Mouse (Mus musculus) heart, adult 2 months (tissue): Measurements from ENCODE around the gene Tspan4. TPM values are rescaled to one million over a fixed set of nuclear protein-coding genes. Genes with fewer than 3 reads are reported as not detected.

Source experiments
- DNase-seq, 2 experiments: peaks; one replicate each; pipeline ENCODE4 v3.0.0; 2021
- H3K27ac ChIP-seq: fragments of 200-600 bp; 2 replicates; pipeline ENCODE4 v1.8.1; 2022
- H3K27me3 ChIP-seq: fragments of 200-500 bp; 2 replicates; pipeline ENCODE4 v1.6.1; 2012; ENCODE audit warnings: mild to moderate bottlenecking, low read length, inconsistent platforms, mixed read lengths; ENCODE audit not compliant: control insufficient read depth, insufficient read depth
- H3K36me3 ChIP-seq: fragments of 200-500 bp; 2 replicates; pipeline ENCODE4 v1.6.1; 2012; ENCODE audit warnings: low read length, inconsistent platforms; ENCODE audit not compliant: control insufficient read depth, insufficient read depth
- H3K4me1 ChIP-seq: fragments of 200-500 bp; 2 replicates; pipeline ENCODE4 v1.6.1; 2011; ENCODE audit warnings: low read length; ENCODE audit not compliant: control insufficient read depth, insufficient read depth
- H3K4me3 ChIP-seq: fragments of 200-600 bp; 2 replicates; pipeline ENCODE4 v1.8.1; 2022
- H3K79me2 ChIP-seq: fragments of 200-500 bp; replicated peaks from 2 replicates; pipeline ENCODE4 v1.6.1; 2012; ENCODE audit warnings: mild to moderate bottlenecking, inconsistent platforms, low read length, moderate library complexity, mixed read lengths; ENCODE audit not compliant: control insufficient read depth, insufficient read depth
- H3K9ac ChIP-seq: fragments of 200-500 bp; 2 replicates; pipeline ENCODE4 v1.6.1; 2012; ENCODE audit warnings: low read depth, mild to moderate bottlenecking, control low read depth, inconsistent platforms, low read length, mixed read lengths
- CTCF ChIP-seq: fragments of 200-600 bp; IDR thresholded peaks from 2 replicates; pipeline ENCODE4 v1.8.1; 2022; ENCODE audit warnings: antibody characterized with exemption, mild to moderate bottlenecking, moderate library complexity
- EP300 ChIP-seq: fragments of 200-500 bp; IDR thresholded peaks from 2 replicates; pipeline ENCODE4 v1.6.1; 2011; ENCODE audit warnings: low read depth, low read length, control low read depth; ENCODE audit not compliant: insufficient read depth
- POLR2A ChIP-seq: fragments of 200-500 bp; IDR thresholded peaks from 2 replicates; pipeline ENCODE4 v1.6.1; 2011; ENCODE audit warnings: mild to moderate bottlenecking, low read depth, low read length, control low read depth; ENCODE audit not compliant: insufficient read depth
- WGBS: fragments of 180-500 bp; shearing (Covaris S2); methylation state at CpG from one replicate; pipeline ENCODE4 v1.1.7; 2018; 5-methylcytosine and 5-hydroxymethylcytosine counted together
- intact Hi-C: fragments of 180-260 bp; cut with DNase I; formaldehyde crosslinking; loops from one replicate; pipeline ENCODE4 v1.15.1; 2025
- polyA plus RNA-seq: library from polyadenylated mRNA; depleted of rRNA; stranded (reverse); fragments of >200 nt; gene quantifications from 2 replicates; pipeline ENCODE4 v1.2.3, GENCODE M21; 2012
- total RNA-seq, 2 experiments: library from RNA; stranded (reverse); gene quantifications; 2 replicates each; pipeline ENCODE4 v1.2.3; 2021

The Tspan4 gene
- total and polyA plus RNA-seq, 3 experiments: 17.1 to 77.5 (median 40.0) TPM

- DNase-seq: peak in 1 of 2 experiments; percentile 72
- Histone ChIP-seq H3K9ac (peak overlapping the region; percentile 88), H3K79me2 (no peaks in the 10 kb centered on the region; the same call in 1 of the 2 replicates), H3K27ac (peak overlapping the region; percentile 97), H3K36me3 (peaks cover 5% of the 10 kb centered on the region; the same call in 1 of the 2 replicates), H3K4me3 (peak overlapping the region; percentile 83), H3K4me1 (peaks cover 29% of the 10 kb centered on the region), H3K27me3 (no peaks in the 10 kb centered on the region)
- 1% methylated on average over 59 of the region's 59 CpGs for WGBS
- TF ChIP-seq CTCF (peak; percentile 61), EP300 (no peak), POLR2A (no peak; the same call in none of the 2 replicates)
- intact Hi-C loops: no loop called here
These were observed 13.3 kb upstream of the Tspan4 start for GRCm38 (mm10) chr7:141461521-141462332.

GRCm38 (mm10) chr7:141462333-141462821 lies 12.7 kb upstream of the Tspan4 start:
- Histone ChIP-seq H3K79me2 (no peaks in the 10 kb centered on the region; the same call in 1 of the 2 replicates), H3K9ac (peak overlapping the region; percentile 88), H3K36me3 (peaks cover 5% of the 10 kb centered on the region; the same call in 1 of the 2 replicates), H3K4me3 (peak overlapping the region; percentile 83), H3K4me1 (peaks cover 27% of the 10 kb centered on the region), H3K27me3 (no peaks in the 10 kb centered on the region), H3K27ac (peak overlapping the region; percentile 97)
- peak in 1 of 2 experiments; percentile 63 for DNase-seq
- 16% methylated on average over 5 of the region's 5 CpGs for WGBS
- intact Hi-C loops: no loop called here
- TF ChIP-seq POLR2A (no peak), EP300 (no peak), CTCF (no peak)

GRCm38 (mm10) chr7:141463824-141464602 lies 11.0 kb upstream of the Tspan4 start:
- Histone ChIP-seq H3K9ac (peak overlapping the region; percentile 75), H3K27me3 (no peaks in the 10 kb centered on the region), H3K4me1 (peaks cover 28% of the 10 kb centered on the region), H3K36me3 (peaks cover 2% of the 10 kb centered on the region; the same call in 1 of the 2 replicates), H3K79me2 (no peaks in the 10 kb centered on the region; the same call in 1 of the 2 replicates), H3K4me3 (peak overlapping the region; percentile 83), H3K27ac (peak overlapping the region; percentile 97)
- 41% methylated on average over 12 of the region's 12 CpGs for WGBS
- TF ChIP-seq CTCF (no peak), POLR2A (peak; percentile 91), EP300 (peak; percentile 90; the same call in 1 of the 2 replicates)
- DNase-seq: peak; percentile 81 to 86
- intact Hi-C loops: no loop called here

- no peaks in the 10 kb centered on the region; the same call in 1 of the 2 replicates for H3K79me2 ChIP-seq
- DNase-seq: peak in 1 of 2 experiments; percentile 62
- peak overlapping the region; percentile 52 for H3K4me3 ChIP-seq
- H3K36me3 ChIP-seq: peaks cover 2% of the 10 kb centered on the region; the same call in 1 of the 2 replicates
- H3K9ac ChIP-seq: peak overlapping the region; percentile 75
- H3K27ac ChIP-seq: peak overlapping the region; percentile 97
- TF ChIP-seq EP300 (no peak), POLR2A (0 out of 2 replicates have a peak, but pooled peaks have one; percentile 31)
- WGBS: 31% methylated on average over 38 of the region's 38 CpGs
- peaks cover 32% of the 10 kb centered on the region for H3K4me1 ChIP-seq
- intact Hi-C loops: no loop called here
- H3K27me3 ChIP-seq: no peaks in the 10 kb centered on the region
These were observed 10.3 kb upstream of the Tspan4 start for GRCm38 (mm10) chr7:141464603-141465201.

GRCm38 (mm10) chr7:141465388-141466044 lies 9.5 kb upstream of the Tspan4 start:
- Histone ChIP-seq H3K27ac (peak overlapping the region; percentile 63), H3K4me1 (peaks cover 26% of the 10 kb centered on the region), H3K36me3 (peaks cover under 1% of the 10 kb centered on the region; the same call in 1 of the 2 replicates), H3K4me3 (peak overlapping the region; percentile 52; the same call in 1 of the 2 replicates), H3K79me2 (no peaks in the 10 kb centered on the region; the same call in 1 of the 2 replicates), H3K9ac (peak overlapping the region; percentile 32), H3K27me3 (no peaks in the 10 kb centered on the region)
- TF ChIP-seq CTCF (no peak), EP300 (no peak), POLR2A (no peak)
- 39% methylated on average over 10 of the region's 10 CpGs for WGBS
- intact Hi-C loops: no loop called here
- peak in 1 of 2 experiments; percentile 59 for DNase-seq
